Mouse (Mus musculus) hindbrain, embryonic 16.5 days (tissue): ENCODE measurements at regions not wholly inside any gene's neighbourhood (a gene's known extent, or its start where the extent isn't known, plus 50 kb on each side); places are given as distances from the start of the nearest gene placed in this dataset.

Experiments
- ATAC-seq: fragments of 200-750 bp; cut with Nextera tagmentation; 2 replicates; pipeline ENCODE4 v1.8.0; 2017; ENCODE audit warnings: moderate TSS enrichment, moderate library complexity
- H3K27ac ChIP-seq: fragments of 300-500 bp; sonication (generic); 2 replicates; pipeline ENCODE4 v1.5.1; 2014; ENCODE audit warnings: low read depth, mild to moderate bottlenecking, control low read depth, low read length, moderate library complexity
- H3K27me3 ChIP-seq: fragments of 300-500 bp; sonication (generic); replicated peaks from 2 replicates; pipeline ENCODE4 v1.6.1; 2014; ENCODE audit warnings: low read length; ENCODE audit not compliant: control insufficient read depth, insufficient read depth
- H3K36me3 ChIP-seq: fragments of 300-500 bp; sonication (generic); 2 replicates; pipeline ENCODE4 v1.6.1; 2014; ENCODE audit warnings: mild to moderate bottlenecking, low read length, moderate library complexity, mixed read lengths; ENCODE audit not compliant: control insufficient read depth, insufficient read depth
- H3K4me1 ChIP-seq: fragments of 300-500 bp; sonication (generic); 2 replicates; pipeline ENCODE4 v1.6.1; 2014; ENCODE audit warnings: low read depth, low read length; ENCODE audit not compliant: control insufficient read depth, insufficient read depth
- H3K4me2 ChIP-seq: fragments of 300-500 bp; sonication (generic); 2 replicates; pipeline ENCODE4 v1.6.1; 2014; ENCODE audit warnings: mild to moderate bottlenecking, low read length, control low read depth, moderate library complexity
- H3K4me3 ChIP-seq: fragments of 300-500 bp; sonication (generic); 2 replicates; pipeline ENCODE4 v1.5.1; 2014; ENCODE audit warnings: mild to moderate bottlenecking, low read length, control low read depth, moderate library complexity
- H3K9ac ChIP-seq: fragments of 300-500 bp; sonication (generic); 2 replicates; pipeline ENCODE4 v1.6.1; 2014; ENCODE audit warnings: low read depth, mild to moderate bottlenecking, control low read depth, low read length, moderate library complexity
- H3K9me3 ChIP-seq: fragments of 300-500 bp; sonication (generic); 2 replicates; pipeline ENCODE4 v1.6.1; 2014; ENCODE audit warnings: mild to moderate bottlenecking, low read length, moderate library complexity; ENCODE audit not compliant: control insufficient read depth
- WGBS: fragments of 180-500 bp; shearing (Covaris S2); extraction: QIAGEN DNeasy Blood & Tissue Kit; methylation state at CpG from one replicate; pipeline ENCODE4 v1.1.7; 2014; 5-methylcytosine and 5-hydroxymethylcytosine counted together

GRCm38 (mm10) chr13:90797209-90797608 is 107.9 kb downstream of the Atp6ap1l start:
- no peaks in the 10 kb centered on the region for H3K9me3 ChIP-seq
- 86% methylated on average over 3 of the region's 3 CpGs for WGBS
- no peaks in the 10 kb centered on the region for H3K4me1 ChIP-seq
- ATAC-seq: no peak
- H3K9ac ChIP-seq: no peak overlapping the region
- H3K4me3 ChIP-seq: no peak overlapping the region
- H3K27me3 ChIP-seq: no peaks in the 10 kb centered on the region
- no peak overlapping the region for H3K27ac ChIP-seq
- H3K36me3 ChIP-seq: no peaks in the 10 kb centered on the region
- no peak overlapping the region for H3K4me2 ChIP-seq

DNA sequence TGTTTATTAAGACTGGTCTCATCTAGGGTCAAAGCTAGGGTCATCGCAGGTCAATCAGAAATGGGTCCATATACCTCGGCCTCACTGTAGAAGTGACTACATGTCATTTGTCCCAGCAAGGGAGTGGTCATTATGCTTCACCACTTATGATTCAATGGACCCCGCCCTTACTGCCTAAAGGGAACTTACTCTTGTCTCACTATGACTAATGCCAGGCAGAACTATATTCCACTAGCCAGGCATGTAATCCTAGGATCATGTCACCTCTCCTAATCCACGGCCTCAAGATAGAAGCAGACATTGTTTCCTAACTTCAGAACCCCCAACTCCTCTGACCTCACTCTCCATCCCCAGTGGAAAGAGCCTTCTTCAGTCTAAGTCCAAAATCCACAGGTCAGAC is 108.3 kb downstream of the Atp6ap1l start:
- Histone ChIP-seq H3K9ac (no peak overlapping the region), H3K27ac (no peak overlapping the region), H3K9me3 (no peaks in the 10 kb centered on the region), H3K4me2 (no peak overlapping the region), H3K4me3 (no peak overlapping the region), H3K36me3 (no peaks in the 10 kb centered on the region), H3K27me3 (no peaks in the 10 kb centered on the region), H3K4me1 (no peaks in the 10 kb centered on the region)
- ATAC-seq: no peak
- 91% methylated on average over 4 of the region's 4 CpGs for WGBS

DNA sequence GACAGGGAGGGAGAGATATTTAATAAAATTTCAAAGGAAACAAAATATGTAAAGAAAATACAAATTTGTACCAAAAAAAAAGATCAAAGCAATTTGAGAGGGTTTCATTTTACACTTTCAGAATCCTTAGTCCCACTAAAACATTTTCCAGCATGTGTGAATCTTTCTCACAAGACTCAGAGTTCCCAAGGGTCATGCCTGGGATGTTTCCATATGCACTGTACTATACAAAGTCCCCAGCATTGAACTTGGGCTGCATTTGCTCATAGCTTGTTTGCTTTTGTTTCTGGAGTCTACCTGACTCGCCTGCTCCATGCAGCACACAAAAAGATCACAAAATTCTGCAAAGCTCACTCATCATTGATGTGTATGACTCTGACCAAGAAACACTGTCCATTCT is 122.7 kb downstream of the Atp6ap1l start:
- Histone ChIP-seq H3K4me2 (no peak overlapping the region), H3K9me3 (no peaks in the 10 kb centered on the region), H3K4me1 (no peaks in the 10 kb centered on the region), H3K27me3 (no peaks in the 10 kb centered on the region), H3K36me3 (no peaks in the 10 kb centered on the region), H3K27ac (no peak overlapping the region), H3K9ac (no peak overlapping the region), H3K4me3 (no peak overlapping the region)
- ATAC-seq: no peak
- 76% methylated on average over 1 of the region's 1 CpGs for WGBS

DNA sequence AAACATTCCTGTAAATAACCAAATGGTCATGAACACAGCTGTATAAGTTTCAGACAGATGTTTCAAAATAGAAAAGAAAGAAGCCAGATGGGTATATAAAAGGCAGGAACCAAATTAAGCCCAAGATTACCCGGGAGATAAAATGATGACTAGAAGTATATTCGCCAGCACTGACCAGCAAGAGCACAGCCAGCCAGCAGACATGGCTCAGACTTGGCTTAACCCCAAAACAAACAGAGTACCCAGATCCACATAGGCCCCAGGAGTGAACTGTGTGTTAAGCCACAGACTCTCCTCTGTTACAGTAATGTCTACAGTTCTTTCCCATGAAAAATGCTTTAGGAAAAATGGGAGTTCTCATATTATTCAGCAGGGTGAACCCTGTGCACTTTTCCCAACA is 123.2 kb downstream of the Atp6ap1l start:
- no peak overlapping the region for H3K4me3 ChIP-seq
- H3K27me3 ChIP-seq: no peaks in the 10 kb centered on the region
- H3K36me3 ChIP-seq: no peaks in the 10 kb centered on the region
- H3K4me1 ChIP-seq: no peaks in the 10 kb centered on the region
- ATAC-seq: no peak
- no peak overlapping the region for H3K9ac ChIP-seq
- H3K9me3 ChIP-seq: no peaks in the 10 kb centered on the region
- no peak overlapping the region for H3K4me2 ChIP-seq
- no peak overlapping the region for H3K27ac ChIP-seq
- 57% methylated on average over 2 of the region's 2 CpGs for WGBS

DNA sequence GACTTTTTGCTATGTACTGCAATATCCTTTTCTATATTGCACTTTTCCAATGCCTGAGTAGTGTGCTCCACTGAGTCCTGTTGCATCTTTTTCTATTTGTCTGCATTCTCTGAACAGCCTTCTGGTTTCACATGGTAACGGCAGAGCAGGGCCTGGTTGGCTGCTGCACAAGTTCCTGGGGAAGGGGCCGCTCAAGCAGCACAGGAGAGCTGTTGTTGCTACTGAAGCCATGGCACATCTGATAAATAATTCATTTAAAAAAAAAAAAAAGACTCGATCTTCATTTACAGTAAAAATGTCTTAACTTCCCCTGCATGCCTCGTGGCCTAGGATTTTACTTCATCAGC is 127.2 kb downstream of the Atp6ap1l start:
- Histone ChIP-seq H3K27ac (no peak overlapping the region), H3K27me3 (no peaks in the 10 kb centered on the region)
- 43% methylated on average over 4 of the region's 4 CpGs for WGBS

GRCm38 (mm10) chr13:90777123-90777951 is 127.8 kb downstream of the Atp6ap1l start:
- Histone ChIP-seq H3K9me3 (no peaks in the 10 kb centered on the region), H3K9ac (no peak overlapping the region), H3K4me1 (no peaks in the 10 kb centered on the region), H3K27ac (peak overlapping the region; percentile 37), H3K27me3 (no peaks in the 10 kb centered on the region), H3K36me3 (no peaks in the 10 kb centered on the region), H3K4me3 (no peak overlapping the region), H3K4me2 (no peak overlapping the region)
- WGBS: 86% methylated on average over 5 of the region's 5 CpGs
- peak; percentile 78; the same call in 1 of the 2 replicates for ATAC-seq

More for the DNA sequence above, 127.2 kb downstream of the Atp6ap1l start:
- Histone ChIP-seq H3K9me3 (no peaks in the 10 kb centered on the region), H3K9ac (no peak overlapping the region), H3K4me1 (no peaks in the 10 kb centered on the region), H3K4me2 (no peak overlapping the region), H3K4me3 (no peak overlapping the region), H3K36me3 (no peaks in the 10 kb centered on the region)
- peak; percentile 95 for ATAC-seq

DNA sequence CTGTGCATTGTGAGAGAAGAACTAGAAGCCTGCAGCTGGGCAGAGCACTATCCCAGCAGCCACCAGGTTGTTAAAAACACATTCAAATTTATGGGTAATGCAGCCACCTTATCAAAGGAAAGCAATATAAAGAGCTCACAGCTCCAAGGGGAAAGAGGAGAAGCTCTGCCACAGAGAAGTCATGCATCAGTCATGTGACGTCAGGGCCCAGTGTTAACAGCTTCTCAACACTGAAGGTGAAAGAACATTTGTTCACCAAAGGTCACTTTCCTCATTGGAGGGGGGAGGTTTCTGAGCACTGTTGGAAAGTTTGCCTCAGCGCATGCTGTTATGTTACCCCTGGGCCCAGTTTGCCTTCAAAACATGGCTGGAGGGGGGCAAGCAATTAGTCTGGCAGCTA is 143.0 kb downstream of the Atp6ap1l start:
- no peak for ATAC-seq
- no peaks in the 10 kb centered on the region for H3K9me3 ChIP-seq
- H3K27ac ChIP-seq: no peak overlapping the region
- no peaks in the 10 kb centered on the region for H3K27me3 ChIP-seq
- H3K4me1 ChIP-seq: no peaks in the 10 kb centered on the region
- H3K9ac ChIP-seq: no peak overlapping the region
- no peak overlapping the region for H3K4me2 ChIP-seq
- H3K4me3 ChIP-seq: no peak overlapping the region
- H3K36me3 ChIP-seq: no peaks in the 10 kb centered on the region
- 73% methylated on average over 2 of the region's 2 CpGs for WGBS

DNA sequence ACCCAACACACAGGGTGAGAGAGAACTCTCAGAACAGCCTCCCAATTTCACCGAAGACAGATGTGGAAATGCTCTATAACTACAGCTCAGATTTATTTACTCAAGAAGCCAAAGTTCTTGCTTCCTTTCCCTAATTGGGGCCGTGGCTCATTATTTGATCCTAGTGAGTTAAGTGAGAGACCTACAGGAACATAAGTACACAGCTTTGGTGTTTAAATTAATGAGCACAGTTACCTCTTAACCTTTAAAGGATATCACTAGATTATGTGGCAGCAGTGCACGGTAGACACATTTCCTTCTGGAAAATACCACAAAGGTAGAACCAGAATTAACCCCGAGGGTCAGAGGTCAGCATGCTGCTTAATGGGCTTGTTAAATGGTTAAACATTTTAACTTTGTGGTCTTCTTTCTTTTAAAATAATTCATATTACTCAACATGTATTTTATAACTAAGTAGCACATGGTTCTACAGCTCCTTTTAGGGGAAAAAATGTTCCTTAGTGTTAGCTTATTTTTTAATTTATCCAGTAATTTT is 144.6 kb downstream of the Atp6ap1l start:
- no peak for ATAC-seq
- H3K9me3 ChIP-seq: no peaks in the 10 kb centered on the region
- no peak overlapping the region for H3K4me3 ChIP-seq
- no peak overlapping the region for H3K9ac ChIP-seq
- no peaks in the 10 kb centered on the region for H3K36me3 ChIP-seq
- 82% methylated on average over 4 of the region's 4 CpGs for WGBS
- H3K4me1 ChIP-seq: no peaks in the 10 kb centered on the region
- no peak overlapping the region for H3K4me2 ChIP-seq
- no peak overlapping the region for H3K27ac ChIP-seq
- H3K27me3 ChIP-seq: no peaks in the 10 kb centered on the region

DNA sequence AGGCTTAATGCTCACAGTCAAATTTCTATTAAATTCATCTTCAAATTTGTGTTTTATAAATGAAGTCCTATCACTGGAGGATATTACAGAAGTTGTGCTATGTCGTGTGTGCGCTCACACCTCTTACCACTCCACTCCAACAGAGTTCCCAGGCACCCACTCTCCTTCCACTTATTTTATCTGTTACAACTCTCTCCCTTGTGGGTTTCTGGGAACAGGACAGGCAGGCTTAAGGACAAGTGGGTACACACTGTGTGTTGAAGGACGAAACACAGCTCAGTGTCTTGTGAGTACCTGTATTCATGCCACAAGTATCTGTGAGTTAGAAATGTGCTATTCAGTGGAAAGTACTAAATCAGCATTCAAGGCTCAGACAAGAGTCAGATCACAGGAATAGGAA is 150.7 kb downstream of the Atp6ap1l start:
- no peaks in the 10 kb centered on the region for H3K27me3 ChIP-seq
- no peak overlapping the region for H3K27ac ChIP-seq
- no peak overlapping the region for H3K9ac ChIP-seq
- no peaks in the 10 kb centered on the region for H3K36me3 ChIP-seq
- H3K4me3 ChIP-seq: no peak overlapping the region
- 89% methylated on average over 3 of the region's 3 CpGs for WGBS
- H3K4me2 ChIP-seq: no peak overlapping the region
- ATAC-seq: no peak
- H3K9me3 ChIP-seq: no peaks in the 10 kb centered on the region
- H3K4me1 ChIP-seq: no peaks in the 10 kb centered on the region
